Mouse (Mus musculus): Measurements from ENCODE around the gene Pkd1l1.

DNA sequence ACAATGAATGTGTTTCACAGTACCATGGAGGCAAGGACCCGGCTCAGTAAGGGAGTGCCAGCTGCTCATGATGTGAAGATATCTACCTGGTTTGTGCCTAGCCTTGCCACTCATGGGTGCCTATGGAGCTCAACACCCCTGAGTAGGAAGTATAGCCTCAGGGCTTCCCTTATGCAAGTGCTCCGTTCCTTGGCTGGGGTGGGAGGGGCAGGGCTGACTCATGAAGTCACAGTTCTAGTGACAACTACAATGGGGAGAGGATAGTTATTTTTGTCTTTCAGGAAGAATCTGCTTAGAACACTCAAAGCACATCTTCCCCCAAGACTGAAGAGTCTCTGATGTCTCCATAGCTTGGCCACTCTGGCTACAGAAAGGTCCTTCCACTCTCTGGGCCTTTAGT is 125.4 kb downstream of the Pkd1l1 start:
- TF ChIP-seq CTCF (IDR thresholded peaks at IDR 0.05; ENCODE audit: low read depth, low read length) (no peak), POLR2A (IDR thresholded peaks at IDR 0.05; ENCODE audit: extremely low read depth, insufficient read depth, low read length) (no peak)
